Mouse (Mus musculus) urinary bladder, postnatal 10 days (tissue): ENCODE results near the gene Repin1.

Experiments used
- DNase-seq: peaks from one replicate; pipeline ENCODE4 v3.0.0; 2022; ENCODE audit warnings: low spot score

Gene Repin1

GRCm38 (mm10) chr6:48626464-48626863 lies 32.8 kb downstream of the Repin1 start, which contains the start of gene AI854703:
AI854703 (plus strand) TSS chr6:48626764.
- no peak for DNase-seq

- DNase-seq, result no peak
These were observed 33.3 kb downstream of the Repin1 start for GRCm38 (mm10) chr6:48626984-48627383.

GRCm38 (mm10) chr6:48627511-48627924 lies 33.8 kb downstream of the Repin1 start:
- DNase-seq, result no peak

- DNase-seq, result no peak
These were observed 34.7 kb downstream of the Repin1 start for GRCm38 (mm10) chr6:48628377-48628776.

- no peak for DNase-seq
These were observed 35.4 kb downstream of the Repin1 start for GRCm38 (mm10) chr6:48628808-48629660.

- no peak for DNase-seq
These were observed 36.0 kb downstream of the Repin1 start for GRCm38 (mm10) chr6:48629661-48630034.

- DNase-seq, result no peak
These were observed 37.1 kb downstream of the Repin1 start for GRCm38 (mm10) chr6:48630831-48631230.

- DNase-seq, result no peak
These were observed 41.4 kb downstream of the Repin1 start for GRCm38 (mm10) chr6:48635105-48635504.

GRCm38 (mm10) chr6:48636515-48636914 lies 42.8 kb downstream of the Repin1 start:
- DNase-seq, result no peak

- no peak for DNase-seq
These were observed 44.3 kb downstream of the Repin1 start for GRCm38 (mm10) chr6:48637811-48638500.

GRCm38 (mm10) chr6:48638553-48638952 lies 44.9 kb downstream of the Repin1 start:
- DNase-seq, result no peak

- DNase-seq, result no peak
These were observed 47.7 kb downstream of the Repin1 start for GRCm38 (mm10) chr6:48641391-48641790.

- DNase-seq, result no peak
These were observed 49.1 kb downstream of the Repin1 start for GRCm38 (mm10) chr6:48642764-48643292.

- DNase-seq, result no peak
These were observed 52.1 kb downstream of the Repin1 start for GRCm38 (mm10) chr6:48645660-48646308.

GRCm38 (mm10) chr6:48646309-48646690 lies 52.6 kb downstream of the Repin1 start:
- no peak for DNase-seq

GRCm38 (mm10) chr6:48646995-48647394 lies 53.3 kb downstream of the Repin1 start, which contains the start of gene Gimap8:
Gimap8 (plus strand) TSS chr6:48647234.
- no peak for DNase-seq

- DNase-seq, result no peak
These were observed 53.9 kb downstream of the Repin1 start for GRCm38 (mm10) chr6:48647611-48648010.
